Mouse (Mus musculus) gastrocnemius, adult 2 months (tissue): ENCODE results near the gene Anln. TPM values are rescaled to one million over a fixed set of nuclear protein-coding genes. Genes with fewer than 3 reads are reported as not detected.
"Not testable (repeated sequence)": the region's sequence is repeated elsewhere in the genome, so short reads cannot be mapped to it uniquely, and the experiment has no call there.

ENCODE experiments used
- DNase-seq: peaks from one replicate; pipeline ENCODE4 v3.0.0; 2022
- H3K27ac ChIP-seq: fragments of 200-600 bp; 2 replicates; pipeline ENCODE4 v1.8.1; 2022; ENCODE audit warnings: mild to moderate bottlenecking
- H3K4me3 ChIP-seq: fragments of 200-600 bp; 2 replicates; pipeline ENCODE4 v1.8.1; 2022; ENCODE audit warnings: mild to moderate bottlenecking, moderate library complexity
- CTCF ChIP-seq: fragments of 200-600 bp; IDR thresholded peaks from 2 replicates; pipeline ENCODE4 v1.8.1; 2022; ENCODE audit warnings: antibody characterized with exemption, mild to moderate bottlenecking, moderate library complexity
- intact Hi-C: fragments of 180-260 bp; cut with DNase I; formaldehyde crosslinking; loops from one replicate; pipeline ENCODE4 v1.15.1; 2025
- total RNA-seq, 2 experiments: library from RNA; stranded (reverse); gene quantifications; 2 replicates each; pipeline ENCODE4 v1.2.3; 2021

The Anln gene
- total RNA-seq, 2 experiments from 2014 or later: 0.64 to 0.69 TPM

GRCm38 (mm10) chr9:22417547-22417946 is 28.6 kb upstream of the Anln start:
- DNase-seq: no peak
- Histone ChIP-seq H3K27ac (no peak overlapping the region), H3K4me3 (no peak overlapping the region)
- TF ChIP-seq CTCF: no peak
- intact Hi-C loops: loop anchor here (10.0 kb wide), 1 partner anchor 193 kb away; the partner anchor contains the start of gene Zfp809

GRCm38 (mm10) chr9:22416187-22416586 is 27.2 kb upstream of the Anln start:
- H3K4me3 ChIP-seq: no peak overlapping the region
- intact Hi-C loops: loop anchor here (10.0 kb wide), 1 partner anchor 191 kb away; the partner anchor contains the start of gene Zfp809
- TF ChIP-seq CTCF: no peak
- H3K27ac ChIP-seq: no peak overlapping the region
- DNase-seq: no peak

DNA sequence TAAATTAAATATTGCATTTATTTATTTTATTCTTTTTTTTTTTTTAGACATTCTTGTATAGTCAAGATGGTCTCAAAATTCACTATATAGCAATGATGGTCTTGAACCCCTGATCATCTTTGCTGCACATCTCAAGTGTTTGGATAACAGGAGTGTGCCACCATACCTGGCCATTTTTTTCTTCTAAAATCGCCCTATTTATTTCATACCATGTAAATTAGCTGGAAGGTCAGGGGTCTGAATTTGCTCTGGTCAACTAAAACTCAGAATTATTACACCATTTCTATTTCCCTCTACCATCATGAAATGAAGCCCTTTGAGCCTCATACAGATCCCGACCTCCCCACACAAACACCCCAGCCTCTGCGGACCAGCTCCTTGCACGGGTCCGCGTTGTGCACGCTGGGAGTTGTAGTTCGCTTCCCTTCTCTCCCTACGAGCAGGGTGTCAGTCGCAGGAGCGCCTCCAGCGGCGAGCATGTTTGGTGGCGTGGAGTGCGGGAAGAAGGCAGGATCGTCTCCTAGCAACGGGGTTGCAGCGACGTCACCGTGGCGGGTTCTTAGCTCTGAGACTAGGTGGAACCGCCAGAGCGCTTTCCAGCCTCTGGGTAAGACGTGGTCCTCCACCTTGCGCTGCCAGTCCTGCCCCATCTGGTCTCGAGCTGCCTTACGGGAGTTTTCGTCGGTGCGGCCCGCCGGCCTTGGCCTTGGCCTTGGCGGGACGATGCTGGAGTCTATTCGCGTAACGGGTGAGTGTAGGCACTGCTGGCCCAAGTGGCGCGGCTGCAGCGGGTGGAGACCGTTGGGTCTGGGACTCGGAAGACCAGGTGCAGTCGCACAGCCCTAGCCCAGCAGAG is 22.2 kb upstream of the Anln start, which contains the start of gene 9530077C05Rik:
TSS of gene 9530077C05Rik (plus strand) at position 512 of the 856 bp plus-strand sequence.
- intact Hi-C loops: loop anchor here (1.0 to 10.0 kb wide), 3 partner anchors 21 to 186 kb away; partner anchors contain the start of genes Rp9 and Zfp809
- peak; percentile 97 for DNase-seq
- Histone ChIP-seq H3K4me3 (peak within 1 kb of the TSS; percentile 77), H3K27ac (peak within 1 kb of the TSS; percentile 79)
- peak; percentile 87 for TF ChIP-seq CTCF

GRCm38 (mm10) chr9:22409501-22409900 is 20.5 kb upstream of the Anln start:
- intact Hi-C loops: no loop called here
- no peak overlapping the region for H3K4me3 ChIP-seq
- no peak for DNase-seq
- no peak for TF ChIP-seq CTCF
- no peak overlapping the region for H3K27ac ChIP-seq

DNA sequence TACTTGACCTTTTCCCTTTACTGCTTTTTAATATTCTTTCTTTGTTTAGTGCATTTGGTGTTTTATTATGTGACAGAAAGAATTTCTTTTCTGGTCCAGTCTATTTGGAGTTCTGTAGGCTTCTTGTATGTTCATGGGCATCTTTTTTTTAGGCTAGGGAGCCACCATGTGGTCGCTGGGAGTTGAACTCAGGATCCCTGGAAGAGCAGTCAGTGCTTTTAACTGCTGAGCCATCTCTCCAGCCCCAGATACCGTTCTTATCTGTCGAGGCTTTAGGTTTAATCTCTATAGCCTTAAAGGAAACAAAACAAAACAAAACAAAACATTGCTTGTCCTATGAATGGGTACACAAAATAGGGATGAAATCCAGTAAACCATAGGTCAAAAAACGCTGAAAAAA is 19.4 kb upstream of the Anln start:
- TF ChIP-seq CTCF: peak; percentile 20; the same call in 1 of the 2 replicates
- H3K27ac ChIP-seq, intact Hi-C loops, DNase-seq, H3K4me3 ChIP-seq: not testable (repeated sequence)

GRCm38 (mm10) chr9:22407633-22408032 is 18.6 kb upstream of the Anln start:
- DNase-seq, H3K27ac ChIP-seq, intact Hi-C loops, H3K4me3 ChIP-seq: not testable (repeated sequence)

DNA sequence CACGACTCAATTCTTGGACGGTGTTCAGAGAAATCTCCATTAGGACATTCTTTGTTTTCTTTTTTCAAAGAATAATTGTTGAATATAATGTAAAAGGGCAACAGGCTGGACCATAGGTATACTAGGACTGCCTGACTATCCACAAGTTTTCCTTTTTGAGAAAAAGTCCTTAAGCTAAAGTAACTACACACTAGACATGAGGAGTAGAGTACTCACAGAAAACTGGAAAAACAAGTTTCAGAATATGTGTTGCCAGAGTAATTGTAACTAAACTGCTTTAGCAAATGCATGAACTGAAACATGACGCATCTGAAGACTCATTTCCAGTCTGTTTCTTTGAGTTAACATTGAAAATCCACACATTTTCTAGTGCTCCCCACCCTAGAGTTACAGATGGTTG is 16.4 kb upstream of the Anln start:
- no peak overlapping the region for H3K27ac ChIP-seq
- no peak for TF ChIP-seq CTCF

GRCm38 (mm10) chr9:22403501-22403900 is 14.5 kb upstream of the Anln start:
- DNase-seq, intact Hi-C loops, H3K4me3 ChIP-seq, H3K27ac ChIP-seq: not testable (repeated sequence)

More for the DNA sequence above, 16.4 kb upstream of the Anln start:
- no peak for DNase-seq
- intact Hi-C loops: no loop called here
- H3K4me3 ChIP-seq: no peak overlapping the region

DNA sequence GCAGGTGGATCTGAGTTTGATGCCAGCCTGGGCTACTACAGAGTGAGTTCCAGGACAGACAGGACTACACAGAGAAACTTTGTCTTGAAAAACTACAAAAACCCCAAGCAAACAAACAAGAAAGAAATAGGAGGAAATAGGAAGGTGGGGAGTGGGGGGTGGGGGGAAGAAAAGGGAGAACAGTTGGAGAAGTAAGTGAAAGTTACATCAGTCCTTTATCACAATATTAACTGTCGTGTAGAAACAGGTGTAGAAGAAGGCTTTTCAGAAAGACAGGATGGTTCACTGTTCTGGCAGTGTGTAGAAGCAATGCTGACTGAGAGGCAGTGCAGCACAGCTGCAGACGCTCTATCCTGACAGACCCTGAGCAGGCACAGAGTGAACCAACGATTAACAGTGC is 14.0 kb upstream of the Anln start:
- Histone ChIP-seq H3K4me3 (no peak overlapping the region), H3K27ac (no peak overlapping the region)
- intact Hi-C loops: no loop called here
- no peak for TF ChIP-seq CTCF
- DNase-seq: no peak

GRCm38 (mm10) chr9:22402001-22402400 is 13.0 kb upstream of the Anln start:
- intact Hi-C loops: no loop called here
- H3K4me3 ChIP-seq: no peak overlapping the region
- no peak overlapping the region for H3K27ac ChIP-seq
- no peak for TF ChIP-seq CTCF
- no peak for DNase-seq

GRCm38 (mm10) chr9:22399021-22399420 is 10.0 kb upstream of the Anln start:
- Histone ChIP-seq H3K27ac (no peak overlapping the region), H3K4me3 (no peak overlapping the region)
- intact Hi-C loops: no loop called here
- TF ChIP-seq CTCF: no peak
- DNase-seq: no peak

DNA sequence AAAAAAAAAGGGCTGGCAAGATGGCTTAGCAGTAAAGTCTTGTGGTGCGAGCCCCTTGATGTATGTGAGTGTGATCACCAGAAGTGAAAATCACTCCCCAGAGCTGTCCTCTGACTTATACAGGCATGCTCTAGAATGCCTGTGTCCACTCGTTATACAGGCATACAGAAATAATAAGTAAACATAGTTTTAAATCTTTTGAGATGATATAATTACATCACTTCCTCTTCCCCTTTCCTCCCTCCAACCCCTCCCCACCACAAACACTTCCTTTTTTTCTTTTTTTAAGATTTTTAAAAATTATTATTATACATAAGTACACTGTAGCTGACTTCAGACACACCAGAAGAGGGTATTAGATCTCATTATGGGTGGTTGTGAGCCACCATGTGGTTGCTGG is 5.7 kb upstream of the Anln start:
- intact Hi-C loops: no loop called here
- no peak for DNase-seq
- no peak overlapping the region for H3K27ac ChIP-seq
- no peak overlapping the region for H3K4me3 ChIP-seq
- no peak for TF ChIP-seq CTCF

DNA sequence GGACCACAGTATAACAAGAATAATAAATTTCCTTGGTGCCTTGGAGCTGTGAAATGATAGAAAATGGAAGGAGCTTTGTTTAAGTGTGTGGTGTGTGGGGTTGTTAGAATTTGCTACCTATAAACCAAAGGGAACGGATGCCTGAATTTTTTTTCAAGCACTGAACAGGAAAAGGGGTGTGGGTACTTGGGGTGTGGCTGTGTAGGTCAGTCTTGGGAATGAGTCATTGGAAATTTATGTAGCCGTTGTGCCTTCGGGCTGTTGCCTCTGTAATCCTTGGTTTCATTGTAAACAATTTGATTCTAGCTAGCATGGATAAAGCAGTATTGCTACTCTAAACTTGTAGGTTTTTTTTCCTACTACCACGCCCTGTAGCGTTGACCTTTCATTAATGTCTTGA is 1.4 kb upstream of the Anln start:
- H3K4me3 ChIP-seq: no peak overlapping the region
- H3K27ac ChIP-seq: no peak overlapping the region
- DNase-seq: no peak
- intact Hi-C loops: loop anchor here (1.0 kb wide), 1 partner anchor 21 kb away; the partner anchor contains the start of gene 9530077C05Rik
- no peak for TF ChIP-seq CTCF
